Mouse (Mus musculus) gonadal fat pad, adult 2 months (tissue): ENCODE measurements around the gene Dkkl1. TPM values are rescaled to one million over a fixed set of nuclear protein-coding genes. Genes with fewer than 3 reads are reported as not detected.
A peak's percentile ranks its signal among the peaks of the same experiment; 100 is the strongest.
"Not testable (repeated sequence)": the region's sequence is repeated elsewhere in the genome, so short reads cannot be mapped to it uniquely, and the experiment has no call there.

ENCODE experiments used
- DNase-seq: peaks from one replicate; pipeline ENCODE4 v3.0.0-alpha.2; 2012; ENCODE audit warnings: low read depth
- polyA plus RNA-seq: library from polyadenylated mRNA; depleted of rRNA; stranded (reverse); fragments of >200 nt; gene quantifications from 2 replicates; pipeline ENCODE4 v1.2.3, GENCODE M21; 2012

Dkkl1 gene
- polyA plus RNA-seq, 1 experiment: 11.5 TPM

DNA sequence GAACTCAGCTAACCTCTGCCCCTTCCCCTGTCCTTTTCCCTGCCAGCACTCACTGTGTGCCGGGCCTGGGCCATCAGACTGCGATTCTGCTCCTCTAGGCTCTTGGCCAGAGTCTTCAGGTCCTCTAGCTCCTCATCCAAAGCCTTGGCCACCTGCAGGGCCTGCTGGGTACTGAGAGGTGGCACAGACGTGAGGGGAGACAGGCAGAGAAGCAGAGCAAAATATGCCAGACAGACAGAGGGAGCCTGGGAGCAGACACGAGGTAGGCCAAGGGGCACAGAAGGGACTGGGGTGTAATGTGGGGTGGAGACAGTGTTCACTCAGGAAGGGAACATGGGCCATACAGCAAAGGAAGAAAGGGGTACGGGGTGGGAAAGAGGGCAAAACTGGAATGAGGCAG is 18.5 kb downstream of the Dkkl1 start:
- DNase-seq: no peak

DNA sequence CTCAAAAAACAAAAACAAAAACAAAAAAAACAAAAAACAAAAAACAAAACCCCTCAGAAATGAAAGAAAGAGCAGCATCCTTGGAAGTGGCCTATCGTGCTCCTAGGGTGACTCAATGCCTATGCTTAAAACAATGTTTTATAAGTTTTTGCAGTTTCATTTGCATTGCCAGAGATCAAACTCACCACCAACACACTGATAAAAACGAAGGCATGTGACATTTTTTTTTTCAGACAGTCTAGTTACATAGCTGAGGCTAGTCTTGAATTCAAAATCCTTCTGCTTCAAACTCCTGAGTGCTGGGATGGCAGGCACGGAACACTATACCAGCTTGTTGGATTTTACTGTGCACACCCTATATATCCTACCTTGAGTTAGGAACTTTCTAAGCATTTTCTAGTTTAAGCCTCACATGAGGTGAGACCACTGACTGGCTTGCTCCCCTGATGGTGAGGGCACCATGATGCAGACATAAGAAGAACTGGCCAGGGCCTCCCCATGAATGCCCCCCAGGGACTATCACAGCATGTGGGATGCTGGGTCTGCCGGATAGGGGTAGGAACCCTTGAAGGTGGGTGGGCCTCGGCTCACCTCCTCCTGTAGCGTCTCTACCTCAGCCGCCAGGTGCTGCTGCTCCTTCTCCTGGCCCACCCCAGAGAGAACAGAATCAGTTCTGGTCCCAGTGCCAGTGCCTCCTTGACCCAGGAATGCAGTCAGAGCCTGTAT is 19.2 kb downstream of the Dkkl1 start:
- no peak for DNase-seq

DNA sequence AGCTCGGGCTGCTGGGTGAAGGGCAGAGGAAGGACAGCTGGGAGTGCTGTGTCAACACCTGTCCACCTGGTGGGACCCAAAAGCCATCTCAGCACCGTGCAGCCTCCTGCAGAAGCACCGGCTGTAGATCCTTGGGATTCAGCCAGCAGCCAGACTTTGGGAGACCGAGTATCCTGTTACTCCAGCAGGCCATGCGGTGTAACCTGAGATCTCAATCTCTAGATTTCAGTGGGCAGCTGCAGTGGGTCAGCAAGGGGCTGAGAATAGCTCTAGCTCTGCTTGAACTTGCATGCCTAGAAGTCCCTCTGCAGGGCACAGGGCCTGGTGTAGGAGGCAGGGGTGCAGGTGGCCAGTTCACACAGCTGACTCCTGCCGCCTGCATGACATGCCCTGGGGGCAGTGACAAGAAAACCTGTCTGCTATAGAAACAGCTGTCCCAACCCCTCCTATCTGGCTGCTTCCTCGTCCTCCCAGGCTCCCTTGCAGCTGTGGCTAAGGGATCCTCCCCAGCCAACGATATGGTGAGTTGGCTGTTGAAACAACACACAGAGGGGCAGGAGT is 20.1 kb downstream of the Dkkl1 start:
- no peak for DNase-seq

DNA sequence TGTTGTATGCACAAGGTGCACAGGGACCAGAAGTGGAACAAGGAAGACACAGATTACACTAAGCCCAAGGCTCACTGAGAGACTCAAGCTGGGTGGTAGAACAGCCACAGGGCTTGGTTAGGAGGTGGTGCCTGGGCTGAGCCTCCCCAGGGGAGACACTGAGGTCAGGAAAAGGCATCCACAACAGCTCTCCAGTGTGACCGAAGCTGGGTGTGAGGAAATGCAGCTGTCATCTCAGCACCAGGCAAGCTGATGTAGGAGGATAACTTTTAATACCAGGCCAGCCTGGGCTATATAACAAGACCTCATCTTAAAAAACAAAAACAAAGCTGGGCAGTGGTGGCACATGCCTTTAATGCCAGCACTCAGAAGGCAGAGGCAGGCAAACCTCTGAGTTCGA is 20.8 kb downstream of the Dkkl1 start:
- no peak for DNase-seq

DNA sequence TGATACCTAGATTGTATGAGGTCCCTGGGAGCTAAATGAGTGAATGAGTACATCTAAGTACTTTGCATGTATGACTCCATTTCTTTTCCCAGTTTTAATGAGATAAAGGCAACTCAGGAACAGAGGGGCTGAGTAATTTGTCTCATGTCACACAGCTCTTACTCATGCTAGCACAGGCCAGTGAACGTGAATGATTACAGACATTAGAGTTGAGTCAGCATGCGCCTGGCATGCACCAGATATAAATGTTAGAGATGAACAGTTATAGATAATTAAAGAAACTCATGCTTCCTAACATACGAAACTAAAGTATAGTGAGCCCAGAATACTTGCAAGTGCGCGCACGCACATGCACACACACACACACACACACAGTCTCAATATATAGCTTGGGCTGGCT is 21.8 kb downstream of the Dkkl1 start:
- no peak for DNase-seq

DNA sequence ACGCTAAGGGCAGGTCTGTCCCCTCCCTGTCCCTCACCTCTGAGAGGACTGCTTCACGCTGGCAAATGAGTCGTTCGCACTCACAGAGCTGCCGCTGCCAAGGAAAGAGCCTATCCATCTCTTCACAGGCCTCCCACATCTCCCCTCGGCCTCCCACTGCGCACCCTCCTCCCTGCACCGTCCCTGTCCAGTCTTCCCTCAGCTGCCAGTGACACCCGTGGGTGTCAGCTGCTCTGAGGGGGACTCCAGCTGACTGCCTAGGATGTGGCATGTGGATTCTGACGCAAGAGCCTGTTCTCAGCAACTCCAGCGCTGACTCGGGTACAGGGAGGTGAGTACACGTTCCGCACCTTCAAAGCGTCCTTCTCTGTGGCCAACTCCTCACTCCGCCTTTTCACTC is 22.3 kb downstream of the Dkkl1 start:
- no peak for DNase-seq

DNA sequence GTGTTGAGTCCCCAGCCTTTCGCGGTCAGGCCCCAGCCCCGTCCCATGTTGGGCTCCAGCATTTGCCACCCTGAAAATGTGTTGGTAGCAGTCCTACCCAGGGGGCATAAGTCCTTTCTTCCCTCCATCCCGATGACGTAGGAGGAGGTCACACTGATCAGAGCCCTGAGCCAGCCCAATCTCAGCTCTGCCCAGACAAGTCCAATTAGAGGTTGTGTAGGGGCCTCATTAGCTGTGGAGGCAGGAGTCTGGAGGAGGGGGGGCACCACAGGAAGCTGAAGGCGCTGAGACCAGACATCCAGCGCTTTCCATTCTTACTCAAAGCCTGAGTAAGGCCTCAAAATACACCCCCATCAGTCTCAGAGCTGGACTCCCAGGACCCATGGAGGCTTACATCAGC is 26.0 kb downstream of the Dkkl1 start:
- DNase-seq: no peak

DNA sequence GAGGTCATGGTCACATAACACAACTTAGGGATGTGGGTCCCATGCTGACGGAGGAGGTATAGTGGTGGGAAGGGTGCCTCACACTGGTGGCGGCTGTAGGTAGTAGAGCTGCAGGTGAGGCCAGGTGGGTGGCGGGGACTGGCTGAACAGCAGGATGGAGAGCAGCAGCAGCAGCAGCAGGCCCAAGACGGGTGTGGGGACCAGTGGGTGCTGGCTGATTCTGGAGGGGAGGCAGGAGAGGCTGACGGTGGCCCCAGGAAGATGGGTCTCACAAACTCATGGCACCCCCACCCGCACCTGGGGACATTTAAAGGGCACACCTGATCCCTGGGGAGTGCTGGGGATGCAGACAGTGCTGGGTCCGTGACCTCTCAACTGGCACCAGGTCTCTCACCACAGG is 28.3 kb downstream of the Dkkl1 start:
- DNase-seq: no peak

DNA sequence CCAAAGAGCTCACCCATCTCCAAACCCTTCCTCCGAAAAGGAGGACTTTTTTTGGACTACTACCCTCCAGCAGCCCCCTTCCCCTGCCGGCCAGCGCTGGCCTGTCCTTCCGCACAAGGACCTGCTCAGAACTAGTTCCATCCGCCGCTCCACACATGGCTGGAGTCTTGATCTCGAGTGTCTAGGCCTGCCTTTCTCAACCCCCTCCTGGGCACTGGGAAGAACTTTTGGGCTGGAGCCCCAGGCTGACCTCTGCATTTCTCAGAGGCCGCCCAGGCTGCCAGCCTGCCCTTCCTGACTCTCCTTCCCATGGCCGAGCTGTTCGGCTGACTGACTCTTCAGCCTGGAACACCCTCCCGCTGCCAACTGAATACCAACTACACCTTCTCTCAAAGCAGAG is 29.3 kb downstream of the Dkkl1 start:
- no peak for DNase-seq

DNA sequence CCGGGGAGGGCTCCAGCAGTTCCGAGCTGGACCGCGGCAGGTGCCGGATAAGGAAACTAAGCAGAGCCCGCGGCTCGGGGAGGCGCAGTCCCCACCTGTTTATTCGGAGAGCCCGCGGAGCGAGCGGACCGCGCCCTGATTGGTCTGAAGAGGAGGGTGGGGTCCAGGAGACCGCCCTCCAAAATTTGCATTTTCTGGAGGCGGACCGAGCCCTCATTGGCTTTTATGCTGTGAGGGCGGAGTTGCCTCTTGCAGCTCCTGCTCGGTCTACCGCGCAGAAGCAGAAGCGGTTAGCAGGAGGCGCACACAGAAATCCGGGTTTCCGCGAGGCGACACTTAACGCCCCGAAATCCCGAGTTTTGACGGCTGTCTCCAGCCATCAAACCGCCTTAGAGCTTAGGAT is 29.7 kb downstream of the Dkkl1 start:
- peak; percentile 45 for DNase-seq

DNA sequence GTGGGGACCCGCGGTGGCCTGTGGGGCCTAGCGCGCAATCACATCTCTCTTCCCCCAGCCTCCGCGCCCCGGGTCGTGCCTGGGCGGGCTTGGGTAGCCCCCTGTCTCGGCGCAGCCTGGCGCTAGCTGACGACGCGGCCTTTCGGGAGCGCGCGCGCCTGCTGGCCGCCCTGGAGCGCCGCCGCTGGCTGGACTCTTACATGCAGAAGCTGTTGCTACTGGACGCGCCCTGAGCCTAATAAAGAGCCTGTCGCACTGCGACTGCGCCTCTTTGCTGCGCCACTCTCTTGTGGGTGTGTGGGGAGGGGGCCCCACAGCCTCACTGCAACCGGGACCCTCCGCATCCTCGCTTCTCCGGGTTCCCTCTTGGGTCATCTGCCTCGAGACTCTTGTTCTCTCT is 30.4 kb downstream of the Dkkl1 start:
- no peak for DNase-seq

DNA sequence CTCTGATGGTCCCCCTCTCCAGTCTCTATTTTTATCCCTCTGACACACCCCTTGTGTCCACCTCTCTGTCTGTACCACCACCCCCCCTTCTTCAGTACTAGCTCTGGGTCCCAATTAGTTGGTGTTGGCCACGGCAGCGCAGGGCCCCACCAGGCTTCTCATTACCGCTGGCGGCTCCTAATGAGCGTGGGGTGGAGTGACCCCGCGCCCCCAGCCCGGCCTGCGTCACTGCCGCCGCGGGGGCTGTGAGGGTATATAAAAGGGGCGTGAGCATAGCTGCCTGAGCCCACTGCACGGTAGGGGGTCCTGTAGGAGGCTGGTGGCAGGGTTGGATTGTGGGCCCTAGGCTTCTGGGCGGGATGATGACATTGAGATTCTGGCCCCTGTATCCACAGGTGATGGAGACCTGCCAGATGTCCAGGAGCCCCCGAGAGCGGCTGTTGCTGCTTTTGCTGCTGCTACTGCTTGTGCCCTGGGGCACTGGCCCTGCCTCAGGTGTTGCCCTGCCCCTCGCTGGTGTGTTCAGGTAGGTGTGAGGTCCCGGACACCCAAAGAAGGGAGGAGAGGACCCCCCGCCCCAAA is 31.0 kb downstream of the Dkkl1 start, which contains the start of gene Pth2:
TSS of gene Pth2 (plus strand) at position 100 of the 582 bp plus-strand sequence.
- DNase-seq: no peak

DNA sequence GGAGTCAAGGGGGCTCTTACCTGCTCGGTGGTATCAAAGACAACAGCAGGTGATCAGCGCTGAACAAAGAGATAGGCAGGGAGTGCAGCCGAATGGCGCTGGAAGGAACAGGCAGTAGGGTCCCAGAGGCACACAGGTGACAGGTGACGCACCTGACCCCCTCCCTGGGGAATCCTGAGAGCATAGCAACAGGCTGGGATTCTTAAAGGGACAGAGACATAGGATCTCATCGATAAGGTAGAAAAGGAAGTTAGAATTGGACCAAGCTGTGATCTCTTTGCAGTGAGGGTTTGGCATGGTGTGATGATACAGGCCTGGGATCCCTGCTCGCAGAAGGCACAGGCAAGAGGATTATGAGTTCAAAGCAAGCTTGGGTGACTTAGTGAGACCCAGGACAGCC is 32.5 kb downstream of the Dkkl1 start, which contains the start of gene Gfy:
TSS of gene Gfy (minus strand) at position 101 of the 400 bp plus-strand sequence.
- DNase-seq: no peak

DNA sequence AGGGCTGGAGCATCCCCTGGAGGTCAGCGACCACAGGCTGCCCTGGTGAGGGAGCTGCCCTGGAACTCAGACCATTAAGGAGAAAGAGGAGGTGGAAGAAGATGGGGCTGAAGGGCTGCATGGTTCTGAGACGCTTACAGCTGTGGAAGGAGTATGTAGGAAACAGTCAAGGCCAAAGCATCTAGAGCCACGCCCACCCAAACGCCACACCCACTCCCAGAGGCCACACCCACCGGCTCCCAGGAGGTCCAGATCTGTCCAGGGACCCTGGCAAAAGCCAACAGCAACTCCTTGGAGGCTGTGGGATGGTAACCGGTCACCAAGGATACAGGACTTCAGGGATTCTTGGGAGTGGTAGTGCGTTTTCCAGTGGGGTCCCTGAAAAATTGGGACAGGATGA is 33.4 kb downstream of the Dkkl1 start:
- DNase-seq: no peak

DNA sequence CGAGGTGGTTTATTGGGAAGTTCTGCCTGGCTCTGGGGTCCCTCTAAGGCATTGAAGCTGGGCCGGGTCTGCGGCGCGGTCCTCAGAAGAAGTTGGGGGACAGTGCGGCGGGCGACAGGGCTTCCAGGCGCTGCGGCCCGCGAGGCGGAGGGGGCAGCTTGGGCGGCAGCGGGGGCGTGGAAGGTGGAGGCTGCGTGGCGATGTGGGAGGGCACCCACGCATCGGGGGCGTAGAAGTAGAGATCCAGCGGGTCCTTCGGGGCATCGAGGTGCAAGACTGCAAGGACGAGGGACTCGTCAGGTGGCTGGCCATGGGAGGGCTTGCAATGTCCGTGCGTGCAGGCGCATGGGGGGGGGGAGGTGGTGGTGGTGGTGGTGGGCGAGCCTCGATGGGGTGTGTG is 35.6 kb downstream of the Dkkl1 start:
- DNase-seq: no peak

DNA sequence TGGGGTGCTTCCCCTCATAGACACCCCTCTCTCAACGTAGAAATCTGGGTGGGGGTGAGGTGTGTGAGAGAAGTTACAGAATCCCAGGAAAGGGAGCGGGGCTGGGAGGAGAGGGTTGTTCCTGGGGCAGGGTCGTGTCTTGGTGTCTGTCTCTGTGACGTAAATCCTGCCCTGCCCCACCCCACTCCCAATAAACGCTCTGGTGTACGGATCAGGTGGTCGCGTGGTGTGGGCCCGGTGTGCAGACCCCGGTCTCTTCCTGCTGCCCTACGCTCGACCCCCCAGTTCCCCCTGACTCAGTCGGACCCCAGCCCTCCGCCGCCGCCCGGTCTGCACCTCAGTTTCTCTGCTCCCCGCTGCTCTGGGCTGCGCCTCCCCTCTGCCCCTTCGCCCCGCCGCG is 36.0 kb downstream of the Dkkl1 start:
- DNase-seq: no peak

DNA sequence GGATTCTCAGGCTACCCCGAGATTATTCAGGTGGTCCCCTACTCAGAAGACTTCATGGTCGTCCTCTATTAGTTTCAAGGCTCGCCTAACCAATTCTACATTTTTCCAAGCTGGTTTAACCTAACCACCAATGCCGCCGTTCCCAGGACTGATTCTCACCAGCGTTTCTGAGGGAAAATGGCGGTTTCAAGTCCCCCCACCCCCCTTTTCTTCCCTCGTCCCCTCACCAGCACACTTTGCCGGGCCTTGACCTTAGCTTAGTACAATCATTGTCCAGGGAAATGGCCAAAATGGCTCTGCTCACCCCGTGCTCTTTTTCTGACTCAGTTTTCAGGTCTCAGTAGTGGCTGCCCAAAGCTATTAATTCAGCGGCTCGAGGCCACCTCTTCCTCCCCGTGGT is 36.5 kb downstream of the Dkkl1 start:
- DNase-seq: no peak

DNA sequence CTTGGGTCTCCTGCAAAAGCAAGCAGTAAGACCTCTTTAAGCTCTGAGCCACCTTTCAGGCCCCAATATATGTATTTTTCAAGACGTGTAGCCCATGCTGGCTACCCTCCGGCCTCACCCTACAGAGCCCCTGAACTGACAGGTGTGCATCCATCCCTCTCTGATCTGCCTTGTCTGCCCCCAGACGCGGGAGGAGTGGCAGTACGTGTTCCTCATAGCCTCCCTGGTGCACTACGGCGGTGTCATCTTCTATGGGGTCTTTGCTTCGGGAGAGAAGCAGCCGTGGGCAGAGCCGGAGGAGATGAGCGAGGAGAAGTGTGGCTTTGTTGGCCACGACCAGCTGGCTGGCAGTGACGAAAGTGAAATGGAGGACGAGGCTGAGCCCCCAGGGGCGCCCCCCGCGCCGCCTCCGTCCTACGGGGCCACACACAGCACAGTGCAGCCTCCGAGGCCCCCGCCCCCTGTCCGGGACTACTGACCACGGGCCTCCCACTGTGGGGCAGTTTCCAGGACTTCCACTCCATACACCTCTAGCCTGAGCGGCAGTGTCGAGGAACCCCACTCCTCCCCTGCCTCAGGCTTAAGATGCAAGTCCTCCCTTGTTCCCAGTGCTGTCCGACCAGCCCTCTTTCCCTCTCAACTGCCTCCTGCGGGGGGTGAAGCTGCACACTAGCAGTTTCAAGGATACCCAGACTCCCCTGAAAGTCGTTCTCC is 37.2 kb downstream of the Dkkl1 start:
- DNase-seq: no peak

DNA sequence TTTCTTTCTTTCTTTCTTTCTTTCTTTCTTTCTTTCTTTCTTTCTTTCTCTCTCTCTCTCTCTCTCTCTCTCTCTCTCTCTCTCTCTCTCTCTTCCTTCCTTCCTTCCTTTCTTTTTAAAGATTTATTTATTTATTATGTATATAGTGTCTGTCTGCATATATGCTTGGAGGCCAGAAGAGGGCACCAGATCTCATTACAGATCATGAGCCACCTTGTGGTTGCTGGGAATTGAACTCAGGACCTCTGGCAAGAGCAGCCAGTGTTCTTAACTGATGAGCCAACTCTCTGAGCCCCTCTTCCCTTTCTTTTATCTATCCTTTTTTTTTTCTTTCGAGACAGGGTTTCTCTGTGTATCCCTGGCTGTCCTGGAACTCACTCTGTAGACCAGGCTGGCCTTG is 38.2 kb downstream of the Dkkl1 start:
- DNase-seq: not testable (repeated sequence)

DNA sequence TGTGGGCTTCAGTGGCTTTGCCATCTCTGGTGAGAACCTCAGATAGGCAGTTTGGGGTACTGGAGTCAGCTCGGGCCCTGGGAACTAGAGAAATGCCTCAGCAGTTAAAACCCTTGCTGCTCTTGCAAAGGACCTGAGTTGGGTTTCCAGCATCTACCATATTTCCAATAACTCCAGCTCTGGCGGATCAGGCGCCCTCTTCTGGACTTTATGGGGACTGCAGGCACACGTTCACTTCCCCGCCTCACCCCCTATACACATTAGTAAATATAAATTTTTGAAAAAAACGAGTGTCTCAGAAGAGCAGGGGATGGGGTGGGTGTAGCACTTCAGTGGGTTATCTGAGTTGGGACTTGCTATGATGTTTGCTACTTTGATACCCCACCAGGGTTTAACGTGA is 39.0 kb downstream of the Dkkl1 start:
- DNase-seq: no peak

DNA sequence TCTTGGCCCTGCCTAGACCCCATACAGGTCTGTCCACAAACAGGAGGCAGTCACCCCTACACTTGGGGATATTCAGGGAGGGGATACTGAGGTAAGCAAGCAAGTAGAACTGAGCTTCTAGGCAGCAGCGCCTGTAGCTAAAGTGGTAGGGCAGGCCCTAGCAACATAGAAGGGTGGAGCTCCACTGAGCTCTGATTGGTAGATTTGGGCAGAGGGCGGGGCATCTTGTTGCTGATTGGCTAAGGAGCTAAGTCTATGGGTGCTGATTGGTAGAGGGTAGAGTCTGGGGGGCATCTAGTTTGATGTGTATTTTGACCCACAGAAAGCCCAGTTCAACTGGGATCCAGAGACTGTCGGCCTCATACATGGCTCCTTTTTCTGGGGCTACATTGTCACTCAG is 42.5 kb downstream of the Dkkl1 start:
- no peak for DNase-seq

DNA sequence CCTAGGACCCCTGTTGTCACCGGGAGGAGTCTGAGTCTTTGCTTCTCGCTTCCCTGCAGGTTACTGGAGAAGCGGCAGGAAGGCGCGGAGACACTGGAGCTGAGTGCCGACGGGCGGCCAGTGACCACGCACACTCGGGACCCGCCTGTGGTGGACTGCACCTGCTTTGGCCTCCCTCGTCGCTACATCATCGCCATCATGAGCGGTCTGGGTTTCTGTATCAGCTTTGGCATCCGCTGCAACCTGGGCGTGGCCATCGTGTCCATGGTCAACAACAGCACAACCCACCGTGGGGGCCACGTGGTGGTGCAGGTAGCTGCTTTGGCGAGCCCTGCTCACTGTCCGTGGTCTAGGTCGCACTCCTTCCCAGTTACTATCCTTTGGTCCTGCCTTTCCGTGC is 43.3 kb downstream of the Dkkl1 start:
- no peak for DNase-seq
